Mouse (Mus musculus): ENCODE measurements around the gene Sec16a.

DNA sequence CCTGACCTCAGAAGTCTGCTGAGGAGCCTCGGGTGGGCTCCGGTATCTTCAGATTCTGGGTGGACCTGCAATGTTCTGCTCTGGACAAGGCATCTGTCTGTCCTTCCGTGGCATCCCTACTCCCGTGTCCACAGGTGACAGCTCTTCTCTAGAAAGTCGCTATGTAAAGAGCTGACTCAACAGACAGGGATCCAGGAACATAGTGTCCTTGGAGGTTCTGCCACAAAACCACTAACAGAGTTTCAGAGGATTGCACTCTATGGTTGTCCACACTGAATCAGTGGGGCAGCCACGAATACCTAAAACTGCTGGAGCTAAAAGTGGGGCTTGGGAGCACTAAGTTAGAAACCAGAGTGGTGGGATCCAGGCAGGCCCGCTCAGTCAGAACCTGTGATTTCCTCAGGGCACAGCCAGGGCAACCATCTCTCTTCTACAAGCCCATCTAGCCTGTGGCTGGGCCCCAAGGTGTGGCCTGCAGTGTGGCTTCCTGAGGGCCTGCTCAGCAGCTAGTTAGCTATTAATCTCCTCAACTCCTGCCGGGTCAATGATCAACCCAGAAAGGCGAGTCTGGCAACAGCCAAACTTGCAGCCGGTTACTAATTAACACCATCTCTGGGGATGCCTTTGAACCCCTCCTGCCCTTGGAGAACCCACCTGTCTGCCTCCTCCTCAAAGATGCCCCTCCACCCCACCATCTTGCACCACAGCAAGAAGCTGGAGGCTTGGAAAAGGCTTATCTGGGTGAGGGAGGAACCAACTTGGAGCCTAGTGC is 36.9 kb upstream of the Sec16a start:
- TF ChIP-seq CTCF (IDR thresholded peaks at IDR 0.05; ENCODE audit: low read depth, low read length): no peak
- no peak for TF ChIP-seq EP300 (IDR thresholded peaks at IDR 0.05; ENCODE audit: insufficient read depth, low read depth, low read length)
